Mouse (Mus musculus): ENCODE measurements at regions not wholly inside any gene's neighbourhood (a gene's known extent, or its start where the extent isn't known, plus 50 kb on each side); places are given as distances from the start of the nearest gene placed in this dataset.

DNA sequence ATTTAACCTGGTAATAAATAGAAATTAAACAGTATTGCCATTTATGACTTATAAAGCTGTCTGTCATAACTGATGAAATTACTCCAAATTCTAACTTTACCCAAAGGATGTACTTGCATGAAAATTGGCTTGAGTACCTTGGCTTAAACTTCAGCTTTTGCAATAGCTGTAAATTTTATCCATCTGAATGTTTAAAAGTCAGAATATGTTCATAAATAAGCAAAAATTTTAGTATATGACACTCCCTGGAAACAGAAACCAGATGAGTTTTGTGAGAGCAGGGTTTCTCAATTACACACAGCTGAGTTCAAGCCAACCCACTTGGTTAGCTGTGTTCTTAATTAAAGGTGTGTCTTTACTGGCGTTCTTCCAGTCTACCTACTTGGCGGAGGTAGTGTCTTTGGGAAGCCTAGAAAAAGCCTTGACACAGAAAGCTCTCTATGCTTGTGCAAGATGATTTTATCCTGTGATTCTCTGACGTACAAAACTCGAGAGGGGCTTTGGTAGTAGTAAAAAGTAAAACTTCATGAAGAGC lies 311.4 kb upstream of the Cxadr start:
- H3K9ac ChIP-seq, result no peak overlapping the region

DNA sequence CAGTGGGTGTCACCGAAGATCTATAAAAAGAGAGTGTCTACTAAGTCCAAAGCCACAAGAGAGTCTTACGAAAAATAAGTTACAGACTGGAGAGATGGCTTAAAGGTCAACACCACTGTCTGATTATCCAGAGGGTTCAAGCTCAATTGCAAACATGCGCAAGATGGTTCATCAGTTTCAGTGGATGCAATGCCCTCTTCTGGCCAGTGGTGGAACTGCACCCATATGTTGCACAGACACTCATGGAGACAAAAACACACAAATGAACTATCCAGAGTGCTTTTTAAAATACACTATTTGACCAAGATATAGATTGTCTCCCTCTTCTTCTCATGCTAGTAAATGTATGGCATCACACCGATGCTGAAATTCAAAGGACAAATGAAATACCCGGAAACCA lies 312.1 kb upstream of the Cxadr start:
- WGBS, result 97% methylated on average over 5 of the region's 5 CpGs
- ATAC-seq (ENCODE audit: insufficient number of reproducible peaks, insufficient read depth, low FRiP score, low TSS enrichment), result no peak
- H3K4me2 ChIP-seq (replicated peaks), result no peak overlapping the region
- H3K27me3 ChIP-seq, result no peaks in the 10 kb centered on the region
- no peak overlapping the region for H3K9ac ChIP-seq
- H3K27ac ChIP-seq, result no peak overlapping the region
- no peak overlapping the region for H3K4me3 ChIP-seq
- no peaks in the 10 kb centered on the region for H3K36me3 ChIP-seq
- no peaks in the 10 kb centered on the region for H3K9me3 ChIP-seq
- H3K4me1 ChIP-seq, result no peaks in the 10 kb centered on the region

More for the DNA sequence above, 311.4 kb upstream of the Cxadr start:
- H3K27me3 ChIP-seq, result no peaks in the 10 kb centered on the region
- H3K4me3 ChIP-seq, result no peak overlapping the region
- H3K9me3 ChIP-seq, result no peaks in the 10 kb centered on the region
- no peak overlapping the region for H3K4me2 ChIP-seq (replicated peaks)
- H3K36me3 ChIP-seq, result no peaks in the 10 kb centered on the region
- no peaks in the 10 kb centered on the region for H3K4me1 ChIP-seq
- H3K27ac ChIP-seq, result no peak overlapping the region
- 65% methylated on average over 4 of the region's 4 CpGs for WGBS
- no peak for ATAC-seq (ENCODE audit: insufficient number of reproducible peaks, insufficient read depth, low FRiP score, low TSS enrichment)

DNA sequence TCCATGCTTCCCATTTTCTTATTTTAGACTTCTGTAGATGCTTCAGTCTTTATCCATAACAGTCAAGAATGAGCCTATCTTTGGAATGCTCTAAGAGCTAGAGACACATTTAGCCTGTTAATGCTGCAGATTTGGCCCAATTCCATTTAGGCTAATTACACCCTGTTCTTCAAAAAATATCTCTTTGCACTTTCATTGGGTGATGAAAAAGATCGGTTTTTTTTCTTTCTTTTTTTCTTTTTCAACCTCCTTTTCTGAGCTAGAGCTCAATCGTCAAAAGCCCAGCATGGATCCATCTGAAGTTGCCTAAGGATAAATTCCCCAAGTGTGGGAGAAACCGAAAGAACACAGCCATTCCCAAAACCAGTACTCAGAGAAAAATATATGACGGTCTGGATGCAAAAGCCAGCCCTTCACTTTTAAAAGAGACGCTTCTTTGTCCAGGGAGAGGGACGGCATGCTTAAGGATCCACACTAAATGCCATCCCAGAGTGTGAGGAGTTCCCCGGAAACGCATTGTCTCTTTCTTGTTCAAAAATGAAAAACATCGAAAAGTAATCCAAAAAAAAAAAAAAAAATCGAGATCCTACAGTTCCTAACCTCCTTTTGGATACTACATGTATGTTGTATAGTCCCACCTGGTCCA lies 314.3 kb upstream of the Cxadr start:
- no peaks in the 10 kb centered on the region for H3K36me3 ChIP-seq
- 74% methylated on average over 10 of the region's 10 CpGs for WGBS
- no peaks in the 10 kb centered on the region for H3K4me1 ChIP-seq
- H3K9me3 ChIP-seq, result no peaks in the 10 kb centered on the region
- no peaks in the 10 kb centered on the region for H3K27me3 ChIP-seq
- no peak overlapping the region for H3K4me3 ChIP-seq
- no peak for ATAC-seq (ENCODE audit: insufficient number of reproducible peaks, insufficient read depth, low FRiP score, low TSS enrichment)
- H3K4me2 ChIP-seq (replicated peaks), result no peak overlapping the region
- no peak overlapping the region for H3K9ac ChIP-seq
- H3K27ac ChIP-seq, result no peak overlapping the region

DNA sequence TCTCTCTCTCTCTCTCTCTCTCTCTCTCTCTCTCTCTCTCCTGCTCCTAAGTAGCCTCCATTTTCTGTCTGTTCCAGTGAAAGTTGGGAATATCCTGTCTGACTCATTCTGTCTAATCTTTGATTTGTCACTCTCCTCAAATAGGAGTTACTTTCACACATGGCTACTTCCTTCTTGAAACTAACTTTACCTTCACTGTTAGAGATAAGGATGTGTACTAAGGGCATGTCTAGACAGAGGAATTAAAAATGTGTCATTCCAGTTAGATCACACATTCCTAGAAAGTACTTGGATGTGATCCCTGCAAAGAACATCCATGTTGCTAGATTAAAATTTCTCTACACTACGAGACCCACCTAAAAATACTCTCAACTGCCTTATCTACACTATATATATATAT lies 346.9 kb upstream of the Gm11146 start:
- H3K9ac ChIP-seq, result no peak overlapping the region
- WGBS, result 80% methylated on average over 1 of the region's 1 CpGs
- no peaks in the 10 kb centered on the region for H3K27me3 ChIP-seq
- H3K27ac ChIP-seq, result no peak overlapping the region
- no peak overlapping the region for H3K4me3 ChIP-seq
- no peak for ATAC-seq (ENCODE audit: insufficient number of reproducible peaks, insufficient read depth, low FRiP score, low TSS enrichment)
- no peak overlapping the region for H3K4me2 ChIP-seq (replicated peaks)
- H3K36me3 ChIP-seq, result no peaks in the 10 kb centered on the region
- H3K4me1 ChIP-seq, result no peaks in the 10 kb centered on the region
- no peaks in the 10 kb centered on the region for H3K9me3 ChIP-seq

DNA sequence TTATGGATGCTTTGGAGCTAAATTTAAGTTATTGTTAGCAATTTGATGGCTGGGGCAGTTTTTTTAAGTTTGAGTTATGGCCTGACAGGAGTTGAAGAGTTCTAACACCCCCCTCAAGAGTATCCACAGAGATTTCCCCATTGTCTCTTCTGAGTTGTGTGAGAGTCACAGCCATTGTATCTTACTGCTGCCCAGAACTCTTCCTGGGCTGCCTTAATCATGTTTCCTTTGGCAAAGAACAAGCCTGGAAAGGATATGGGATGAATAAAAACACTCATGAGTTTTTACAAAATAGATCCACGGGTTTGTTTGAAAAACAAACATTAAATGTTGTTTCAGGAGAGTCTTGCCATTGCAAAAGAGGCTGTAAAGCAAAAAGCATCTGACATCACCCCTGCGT lies 343.5 kb upstream of the Gm11146 start:
- no peaks in the 10 kb centered on the region for H3K36me3 ChIP-seq
- no peak overlapping the region for H3K4me3 ChIP-seq
- no peaks in the 10 kb centered on the region for H3K4me1 ChIP-seq
- ATAC-seq (ENCODE audit: insufficient number of reproducible peaks, insufficient read depth, low FRiP score, low TSS enrichment), result no peak
- no peak overlapping the region for H3K9ac ChIP-seq
- no peaks in the 10 kb centered on the region for H3K9me3 ChIP-seq
- no peak overlapping the region for H3K4me2 ChIP-seq (replicated peaks)
- no peaks in the 10 kb centered on the region for H3K27me3 ChIP-seq
- no peak overlapping the region for H3K27ac ChIP-seq
- WGBS, result 57% methylated on average over 2 of the region's 2 CpGs

DNA sequence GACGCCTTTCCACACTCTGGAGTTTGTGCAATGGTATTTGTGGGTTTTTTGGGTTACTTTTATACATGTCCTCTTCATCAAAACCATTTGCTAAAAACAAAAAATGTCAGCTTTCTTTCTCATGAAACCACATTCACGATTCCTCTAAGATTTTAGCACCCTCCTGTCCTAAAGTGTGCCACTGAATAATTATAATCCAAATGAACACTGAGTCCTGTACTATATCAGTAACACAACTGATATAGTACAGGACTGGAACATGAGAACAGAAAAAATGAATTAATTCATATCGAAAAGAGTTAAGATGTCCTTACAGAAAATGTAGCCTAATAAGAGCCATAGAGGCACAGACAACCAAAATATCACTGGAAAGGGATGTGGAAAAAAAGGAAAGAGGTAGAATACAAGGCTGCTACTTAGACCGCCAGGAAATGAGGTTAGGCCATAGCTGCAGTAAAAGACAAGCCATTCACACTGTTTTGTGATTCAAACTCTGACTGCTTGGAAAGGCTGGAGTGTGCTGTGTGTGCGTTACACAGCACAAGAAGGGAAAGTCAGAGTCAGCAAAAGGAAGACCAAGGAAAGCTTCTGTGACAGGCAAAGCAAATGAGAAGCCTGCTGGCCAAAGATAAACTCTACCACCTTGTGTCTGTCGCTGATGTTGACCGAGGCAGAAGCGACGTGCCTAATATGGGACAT lies 329.3 kb upstream of the Gm11146 start:
- 87% methylated on average over 9 of the region's 9 CpGs for WGBS
- no peaks in the 10 kb centered on the region for H3K36me3 ChIP-seq
- no peak overlapping the region for H3K9ac ChIP-seq
- no peak for ATAC-seq (ENCODE audit: insufficient number of reproducible peaks, insufficient read depth, low FRiP score, low TSS enrichment)
- no peaks in the 10 kb centered on the region for H3K27me3 ChIP-seq
- no peak overlapping the region for H3K27ac ChIP-seq
- no peak overlapping the region for H3K4me3 ChIP-seq
- no peak overlapping the region for H3K4me2 ChIP-seq (replicated peaks)
- H3K9me3 ChIP-seq, result no peaks in the 10 kb centered on the region
- H3K4me1 ChIP-seq, result no peaks in the 10 kb centered on the region

DNA sequence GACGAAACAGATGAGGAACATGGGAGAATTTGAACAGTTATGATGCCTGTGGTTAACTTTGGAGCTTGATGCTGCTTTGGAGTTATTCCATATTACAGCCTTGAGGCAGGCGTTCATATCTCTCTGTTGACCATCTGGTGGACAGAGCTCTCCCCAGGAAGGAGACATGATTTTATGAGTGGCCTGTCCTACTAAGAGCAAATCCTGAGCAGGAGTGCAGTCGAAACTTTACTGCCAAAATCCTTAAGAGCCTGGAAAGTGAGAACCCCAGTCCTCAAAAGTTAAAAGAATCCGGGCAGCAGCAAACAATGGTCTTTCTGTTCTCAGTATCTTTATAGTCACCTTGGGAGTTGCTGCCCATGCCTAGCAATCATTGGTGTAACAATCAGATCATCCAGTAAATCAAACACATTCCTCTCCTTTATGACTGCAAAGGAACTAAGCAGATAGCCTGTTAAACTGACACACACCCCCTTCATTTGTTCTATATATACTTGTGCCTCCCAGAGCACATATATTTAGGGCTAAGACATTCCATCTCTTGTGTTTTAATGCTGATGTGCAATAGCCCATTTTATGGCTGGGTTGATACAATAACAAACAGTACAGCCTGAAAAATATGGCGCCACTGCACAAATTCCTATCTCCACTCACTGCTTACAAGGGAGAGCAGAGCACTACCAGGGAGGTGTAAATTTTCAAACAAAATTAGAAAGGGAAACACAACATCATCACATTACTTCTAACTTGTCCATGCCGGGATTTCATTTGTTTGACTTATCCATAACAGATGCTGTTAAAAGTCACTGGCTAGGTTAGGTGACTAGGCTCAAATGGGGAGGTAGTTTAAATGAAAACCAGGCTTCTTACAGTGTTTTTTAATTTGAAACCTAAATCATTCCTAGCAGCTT lies 312.5 kb upstream of the Gm11146 start:
- no peaks in the 10 kb centered on the region for H3K27me3 ChIP-seq
- H3K4me2 ChIP-seq (replicated peaks), result no peak overlapping the region
- no peak overlapping the region for H3K27ac ChIP-seq
- no peaks in the 10 kb centered on the region for H3K9me3 ChIP-seq
- no peak for ATAC-seq (ENCODE audit: insufficient number of reproducible peaks, insufficient read depth, low FRiP score, low TSS enrichment)
- 46% methylated on average over 6 of the region's 6 CpGs for WGBS
- H3K9ac ChIP-seq, result no peak overlapping the region
- H3K4me3 ChIP-seq, result no peak overlapping the region
- H3K4me1 ChIP-seq, result no peaks in the 10 kb centered on the region
- no peaks in the 10 kb centered on the region for H3K36me3 ChIP-seq

DNA sequence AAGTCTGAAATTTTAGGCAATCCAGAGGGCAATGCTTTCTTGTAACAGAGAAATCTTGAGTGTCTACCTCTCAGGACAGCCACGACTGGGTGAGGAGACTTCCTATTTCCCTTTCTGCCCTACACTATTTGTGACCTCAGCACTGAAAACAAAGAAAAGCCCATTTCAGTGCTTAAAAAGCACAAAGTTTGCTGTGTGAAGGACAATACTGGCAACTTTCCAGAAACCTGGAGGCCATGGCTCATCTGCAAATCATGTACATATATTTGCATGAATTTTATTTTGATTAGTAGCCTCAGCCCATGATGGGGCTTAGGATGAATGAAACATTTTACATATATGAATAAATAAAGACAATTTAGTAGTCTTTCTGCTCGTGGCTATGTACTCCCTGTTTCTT lies 292.4 kb upstream of the Gm11146 start:
- Histone ChIP-seq H3K36me3 (no peaks in the 10 kb centered on the region), H3K9ac (no peak overlapping the region), H3K4me2 (replicated peaks) (no peak overlapping the region), H3K4me3 (no peak overlapping the region), H3K27me3 (no peaks in the 10 kb centered on the region), H3K4me1 (0 out of 2 replicates have a peak, but pooled peaks cover 3% of the 10 kb centered on the region), H3K9me3 (no peaks in the 10 kb centered on the region), H3K27ac (no peak overlapping the region)
- no peak for ATAC-seq (ENCODE audit: insufficient number of reproducible peaks, insufficient read depth, low FRiP score, low TSS enrichment)
- 51% methylated on average over 2 of the region's 2 CpGs for WGBS

DNA sequence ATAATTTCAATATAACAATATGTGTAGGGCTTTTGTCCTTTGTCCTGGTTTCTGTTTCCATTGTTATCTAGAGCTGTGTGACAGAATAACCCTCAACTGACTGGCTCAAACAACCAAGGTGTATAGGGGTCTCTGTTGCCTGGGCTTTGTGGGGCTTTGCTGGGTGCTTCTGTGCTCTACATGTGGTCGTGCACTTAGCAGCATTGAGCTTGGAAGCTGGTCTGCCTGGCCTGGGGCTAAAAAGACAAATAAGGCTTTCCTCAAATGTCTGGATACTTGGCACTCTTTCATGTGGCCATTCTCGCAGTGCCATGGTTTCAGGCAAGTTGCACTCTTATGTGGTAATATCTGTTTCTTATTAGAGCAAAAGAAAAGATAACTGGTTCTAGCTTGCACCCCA lies 291.8 kb upstream of the Gm11146 start:
- H3K9me3 ChIP-seq, result no peaks in the 10 kb centered on the region
- H3K27ac ChIP-seq, result peak overlapping the region; percentile 57; the same call in 1 of the 2 replicates
- no peak overlapping the region for H3K4me2 ChIP-seq (replicated peaks)
- no peaks in the 10 kb centered on the region for H3K36me3 ChIP-seq
- no peak overlapping the region for H3K4me3 ChIP-seq
- H3K27me3 ChIP-seq, result no peaks in the 10 kb centered on the region
- H3K4me1 ChIP-seq, result 0 out of 2 replicates have a peak, but pooled peaks cover 3% of the 10 kb centered on the region
- no peak overlapping the region for H3K9ac ChIP-seq
- peak; percentile 67; the same call in 1 of the 2 replicates for ATAC-seq (ENCODE audit: insufficient number of reproducible peaks, insufficient read depth, low FRiP score, low TSS enrichment)
- 23% methylated on average over 2 of the region's 2 CpGs for WGBS

DNA sequence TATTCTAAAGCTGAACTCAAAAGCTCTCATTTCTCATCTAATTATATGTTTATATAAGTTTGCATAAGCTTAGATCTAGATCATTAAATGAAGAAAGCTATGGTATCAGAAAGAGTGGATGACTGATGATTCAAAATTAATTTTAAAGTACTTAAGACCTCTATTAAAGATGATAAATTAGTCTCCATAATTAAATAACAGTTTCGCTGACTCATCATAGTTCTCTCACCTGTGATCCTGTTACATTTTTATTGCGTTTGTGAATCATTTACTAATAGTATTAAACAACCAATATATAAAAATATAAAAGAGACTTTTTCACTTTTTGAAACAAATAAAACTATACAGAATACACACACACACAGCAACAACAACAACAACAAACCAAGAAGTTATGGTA lies 290.8 kb upstream of the Gm11146 start:
- Histone ChIP-seq H3K9ac (no peak overlapping the region), H3K4me3 (no peak overlapping the region), H3K4me2 (replicated peaks) (no peak overlapping the region), H3K27me3 (no peaks in the 10 kb centered on the region), H3K4me1 (0 out of 2 replicates have a peak, but pooled peaks cover 3% of the 10 kb centered on the region), H3K36me3 (no peaks in the 10 kb centered on the region), H3K9me3 (no peaks in the 10 kb centered on the region), H3K27ac (no peak overlapping the region)
- no peak for ATAC-seq (ENCODE audit: insufficient number of reproducible peaks, insufficient read depth, low FRiP score, low TSS enrichment)
- 83% methylated on average over 2 of the region's 2 CpGs for WGBS

DNA sequence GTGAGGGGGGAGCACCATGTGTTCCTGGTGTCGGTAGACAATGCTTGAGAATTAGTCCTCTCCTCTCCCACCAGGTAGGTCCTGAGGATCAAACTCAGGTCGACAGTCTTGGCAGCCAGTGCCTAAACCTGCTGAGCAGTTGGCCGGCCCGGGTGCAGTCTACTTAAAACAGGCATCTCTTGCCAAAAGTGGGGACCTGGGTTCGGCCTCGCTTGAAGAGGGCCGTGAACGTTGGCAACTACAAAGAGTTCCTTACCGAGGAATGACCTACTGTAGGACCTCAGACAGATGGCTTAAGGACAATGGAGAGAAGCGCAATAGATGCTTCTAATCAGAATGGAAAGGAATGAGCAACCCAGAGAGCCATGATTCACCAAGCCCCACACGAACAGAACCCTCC lies 287.5 kb upstream of the Gm11146 start:
- H3K4me2 ChIP-seq (replicated peaks), result no peak overlapping the region
- no peaks in the 10 kb centered on the region for H3K27me3 ChIP-seq
- ATAC-seq (ENCODE audit: insufficient number of reproducible peaks, insufficient read depth, low FRiP score, low TSS enrichment), result no peak
- H3K9me3 ChIP-seq, result no peaks in the 10 kb centered on the region
- H3K4me1 ChIP-seq, result 0 out of 2 replicates have a peak, but pooled peaks cover 3% of the 10 kb centered on the region
- no peak overlapping the region for H3K4me3 ChIP-seq
- H3K36me3 ChIP-seq, result no peaks in the 10 kb centered on the region
- H3K27ac ChIP-seq, result no peak overlapping the region
- 94% methylated on average over 11 of the region's 11 CpGs for WGBS
- H3K9ac ChIP-seq, result no peak overlapping the region
